Mouse (Mus musculus) embryonic facial prominence, embryonic 14.5 days (tissue): Measurements from ENCODE around the gene Cacna1c. TPM values are rescaled to one million over a fixed set of nuclear protein-coding genes. Genes with fewer than 3 reads are reported as not detected.

Source experiments
- ATAC-seq: fragments of 200-750 bp; cut with Nextera tagmentation; 2 replicates; pipeline ENCODE4 v1.8.0; 2017; ENCODE audit warnings: low read depth, moderate number of reproducible peaks, moderate TSS enrichment
- DNase-seq: peaks from one replicate; pipeline ENCODE4 v3.0.0-alpha.2; 2015; ENCODE audit warnings: low spot score
- H3K27ac ChIP-seq: fragments of 300-500 bp; sonication (generic); replicated peaks from 2 replicates; pipeline ENCODE4 v1.5.1; 2014; ENCODE audit warnings: low read depth, mild to moderate bottlenecking, low read length, moderate library complexity
- H3K27me3 ChIP-seq: fragments of 300-500 bp; sonication (generic); replicated peaks from 2 replicates; pipeline ENCODE4 v1.6.1; 2014; ENCODE audit warnings: low read length; ENCODE audit not compliant: control insufficient read depth, insufficient read depth
- H3K36me3 ChIP-seq: fragments of 300-500 bp; sonication (generic); 2 replicates; pipeline ENCODE4 v1.6.1; 2014; ENCODE audit warnings: low read length, mixed read lengths; ENCODE audit not compliant: control insufficient read depth, insufficient read depth
- H3K4me1 ChIP-seq: fragments of 300-500 bp; sonication (generic); 2 replicates; pipeline ENCODE4 v1.6.1; 2014; ENCODE audit warnings: antibody characterized with exemption, low read length; ENCODE audit not compliant: control insufficient read depth, insufficient read depth
- H3K4me2 ChIP-seq: fragments of 300-500 bp; sonication (generic); 2 replicates; pipeline ENCODE4 v1.6.1; 2014; ENCODE audit warnings: low read depth, mild to moderate bottlenecking, low read length, moderate library complexity, mixed read lengths
- H3K4me3 ChIP-seq: fragments of 300-500 bp; sonication (generic); 2 replicates; pipeline ENCODE4 v1.5.1; 2014; ENCODE audit warnings: low read depth, mild to moderate bottlenecking, low read length
- H3K9ac ChIP-seq: fragments of 300-500 bp; sonication (generic); 2 replicates; pipeline ENCODE4 v1.6.1; 2014; ENCODE audit warnings: low read depth, mild to moderate bottlenecking, low read length, moderate library complexity, mixed read lengths
- H3K9me3 ChIP-seq: fragments of 300-500 bp; sonication (generic); 2 replicates; pipeline ENCODE4 v1.6.1; 2016; ENCODE audit warnings: low read length; ENCODE audit not compliant: control insufficient read depth
- WGBS: fragments of 180-500 bp; shearing (Covaris S2); extraction: QIAGEN DNeasy Blood & Tissue Kit; methylation state at CpG from one replicate; pipeline ENCODE4 v1.1.7; 2014; 5-methylcytosine and 5-hydroxymethylcytosine counted together
- polyA plus RNA-seq: library from polyadenylated mRNA; unstranded; fragments of >200 nt; fragmentation: Nextera tagmentation; extraction: Ambion mirVana; gene quantifications from 2 replicates; pipeline ENCODE4 v1.2.1, GENCODE M21; 2014

Gene Cacna1c
- polyA plus RNA-seq, 1 experiment from 2014 or later: 4.8 TPM

- no peaks in the 10 kb centered on the region for H3K27me3 ChIP-seq
- ATAC-seq (no peak), DNase-seq (peak; percentile 44)
- no peak overlapping the region for H3K9ac ChIP-seq
- no peak overlapping the region for H3K27ac ChIP-seq
- 44% methylated on average over 7 of the region's 7 CpGs for WGBS
- no peaks in the 10 kb centered on the region for H3K36me3 ChIP-seq
- H3K9me3 ChIP-seq: no peaks in the 10 kb centered on the region
- H3K4me2 ChIP-seq: no peak overlapping the region
- 0 out of 2 replicates have a peak, but pooled peaks cover 3% of the 10 kb centered on the region for H3K4me1 ChIP-seq
- no peak overlapping the region for H3K4me3 ChIP-seq
These were observed 123.4 kb downstream of the Cacna1c start for GRCm38 (mm10) chr6:119072772-119073171.

GRCm38 (mm10) chr6:119070771-119071170 lies 125.4 kb downstream of the Cacna1c start:
- no peaks in the 10 kb centered on the region for H3K9me3 ChIP-seq
- ATAC-seq (no peak), DNase-seq (no peak)
- no peaks in the 10 kb centered on the region for H3K27me3 ChIP-seq
- H3K36me3 ChIP-seq: no peaks in the 10 kb centered on the region
- H3K4me2 ChIP-seq: no peak overlapping the region
- 72% methylated on average over 4 of the region's 4 CpGs for WGBS
- no peak overlapping the region for H3K4me3 ChIP-seq
- no peak overlapping the region for H3K9ac ChIP-seq
- H3K27ac ChIP-seq: no peak overlapping the region
- peaks cover 13% of the 10 kb centered on the region; the same call in 1 of the 2 replicates for H3K4me1 ChIP-seq

- Histone ChIP-seq H3K9me3 (no peaks in the 10 kb centered on the region), H3K4me1 (peaks cover 17% of the 10 kb centered on the region), H3K4me3 (no peak overlapping the region), H3K9ac (no peak overlapping the region), H3K27ac (no peak overlapping the region), H3K4me2 (no peak overlapping the region), H3K36me3 (no peaks in the 10 kb centered on the region), H3K27me3 (no peaks in the 10 kb centered on the region)
- ATAC-seq (no peak), DNase-seq (no peak)
- 92% methylated on average over 3 of the region's 3 CpGs for WGBS
These were observed 125.9 kb downstream of the Cacna1c start for GRCm38 (mm10) chr6:119070351-119070750.

- no peak overlapping the region for H3K4me3 ChIP-seq
- ATAC-seq (no peak), DNase-seq (no peak)
- H3K9me3 ChIP-seq: no peaks in the 10 kb centered on the region
- H3K27me3 ChIP-seq: no peaks in the 10 kb centered on the region
- H3K4me2 ChIP-seq: no peak overlapping the region
- 80% methylated on average over 5 of the region's 5 CpGs for WGBS
- H3K36me3 ChIP-seq: no peaks in the 10 kb centered on the region
- no peak overlapping the region for H3K27ac ChIP-seq
- no peak overlapping the region for H3K9ac ChIP-seq
- peaks cover 23% of the 10 kb centered on the region for H3K4me1 ChIP-seq
These were observed 127.1 kb downstream of the Cacna1c start for GRCm38 (mm10) chr6:119069145-119069544.

- no peak overlapping the region for H3K27ac ChIP-seq
- H3K9ac ChIP-seq: no peak overlapping the region
- H3K36me3 ChIP-seq: no peaks in the 10 kb centered on the region
- ATAC-seq (no peak), DNase-seq (no peak)
- H3K9me3 ChIP-seq: no peaks in the 10 kb centered on the region
- peaks cover 23% of the 10 kb centered on the region for H3K4me1 ChIP-seq
- no peaks in the 10 kb centered on the region for H3K27me3 ChIP-seq
- no peak overlapping the region for H3K4me3 ChIP-seq
- H3K4me2 ChIP-seq: no peak overlapping the region
- 75% methylated on average over 4 of the region's 4 CpGs for WGBS
These were observed 127.6 kb downstream of the Cacna1c start for GRCm38 (mm10) chr6:119068650-119069049.

- H3K27me3 ChIP-seq: no peaks in the 10 kb centered on the region
- H3K4me3 ChIP-seq: no peak overlapping the region
- H3K9ac ChIP-seq: no peak overlapping the region
- H3K4me1 ChIP-seq: peaks cover 21% of the 10 kb centered on the region
- no peak for DNase-seq
- no peaks in the 10 kb centered on the region for H3K36me3 ChIP-seq
- no peak for ATAC-seq
- no peak overlapping the region for H3K27ac ChIP-seq
- no peaks in the 10 kb centered on the region for H3K9me3 ChIP-seq
- WGBS: 85% methylated on average over 5 of the region's 5 CpGs
- no peak overlapping the region for H3K4me2 ChIP-seq
These were observed 131.3 kb downstream of the Cacna1c start for GRCm38 (mm10) chr6:119064961-119065360.

GRCm38 (mm10) chr6:119064430-119064829 lies 131.8 kb downstream of the Cacna1c start:
- peaks cover 21% of the 10 kb centered on the region for H3K4me1 ChIP-seq
- H3K27me3 ChIP-seq: no peaks in the 10 kb centered on the region
- no peak overlapping the region for H3K9ac ChIP-seq
- H3K36me3 ChIP-seq: no peaks in the 10 kb centered on the region
- H3K4me3 ChIP-seq: no peak overlapping the region
- 80% methylated on average over 9 of the region's 9 CpGs for WGBS
- no peaks in the 10 kb centered on the region for H3K9me3 ChIP-seq
- ATAC-seq (no peak), DNase-seq (no peak)
- H3K4me2 ChIP-seq: no peak overlapping the region
- H3K27ac ChIP-seq: no peak overlapping the region

GRCm38 (mm10) chr6:119062695-119063094 lies 133.5 kb downstream of the Cacna1c start:
- Histone ChIP-seq H3K4me1 (peaks cover 21% of the 10 kb centered on the region), H3K4me3 (no peak overlapping the region), H3K4me2 (no peak overlapping the region), H3K27ac (no peak overlapping the region), H3K9ac (no peak overlapping the region), H3K36me3 (no peaks in the 10 kb centered on the region), H3K9me3 (no peaks in the 10 kb centered on the region), H3K27me3 (no peaks in the 10 kb centered on the region)
- no peak for DNase-seq
- ATAC-seq: no peak

GRCm38 (mm10) chr6:119058896-119059295 lies 137.3 kb downstream of the Cacna1c start:
- Histone ChIP-seq H3K4me2 (no peak overlapping the region), H3K4me3 (no peak overlapping the region), H3K27me3 (no peaks in the 10 kb centered on the region), H3K9ac (no peak overlapping the region), H3K36me3 (0 out of 2 replicates have a peak, but pooled peaks cover 2% of the 10 kb centered on the region), H3K27ac (no peak overlapping the region), H3K9me3 (no peaks in the 10 kb centered on the region), H3K4me1 (no peaks in the 10 kb centered on the region)
- no peak for DNase-seq
- WGBS: 53% methylated on average over 3 of the region's 3 CpGs
- no peak for ATAC-seq
